Mouse (Mus musculus) testis, postnatal 14 days (tissue): ENCODE results near the gene Tcea3.

ENCODE experiments used
- DNase-seq: peaks from one replicate; pipeline ENCODE4 v3.0.0; 2021; ENCODE audit warnings: low spot score

Tcea3 gene

DNA sequence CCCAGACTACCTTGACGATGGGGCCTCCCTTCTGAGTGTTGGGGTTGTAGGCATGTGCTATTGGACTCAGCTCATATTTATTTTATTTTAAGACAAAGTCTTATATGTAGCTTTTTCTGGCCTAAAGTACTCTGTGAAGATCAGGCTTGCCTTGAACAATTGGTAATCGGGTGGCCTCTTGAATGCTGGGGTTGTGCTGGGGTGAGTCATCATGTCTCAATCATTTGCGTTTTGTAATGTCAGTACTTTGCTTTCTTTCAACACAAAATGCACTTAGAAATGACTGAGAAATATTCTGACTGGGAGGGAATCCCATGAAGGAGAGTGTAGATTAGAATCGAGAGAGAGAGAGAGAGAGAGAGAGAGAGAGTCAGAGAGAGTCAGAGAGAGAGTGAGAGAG, 72.5 kb downstream of the Tcea3 start:
- DNase-seq = no peak

DNA sequence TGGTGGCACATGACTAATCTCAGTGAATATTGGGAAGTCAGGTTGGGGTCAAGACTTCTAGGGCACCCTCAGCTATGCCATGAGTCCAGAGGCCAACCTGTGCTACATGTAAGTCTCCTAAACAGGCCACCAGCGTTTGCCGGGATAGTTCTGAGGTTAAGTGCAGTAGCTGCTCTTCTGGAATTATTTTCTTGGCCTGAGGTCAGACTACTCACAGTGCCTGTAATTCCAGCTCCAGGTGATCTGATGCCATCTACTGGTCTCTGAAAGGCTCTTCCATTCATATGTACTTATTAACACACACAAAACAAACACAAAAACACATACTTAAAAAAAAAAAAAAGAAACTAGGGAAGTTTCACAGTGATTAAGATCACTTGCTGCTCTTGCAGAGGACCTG, 76.7 kb downstream of the Tcea3 start:
- no peak for DNase-seq
